Mouse (Mus musculus) erythroid progenitor cell, adult 5-6 weeks (primary cell): ENCODE results near the gene Prkacb. TPM values are rescaled to one million over a fixed set of nuclear protein-coding genes. Genes with fewer than 3 reads are reported as not detected.

Source experiments
- ATAC-seq: replicated peaks from 2 replicates; pipeline ENCODE4 v1.8.0; 2016; ENCODE audit warnings: moderate number of reproducible peaks, mild to moderate bottlenecking, moderate TSS enrichment, inconsistent platforms; ENCODE audit not compliant: poor library complexity, low FRiP score, severe bottlenecking
- total RNA-seq, 2 experiments: library from RNA; stranded (forward) in 1 of 2; stranded (reverse) in 1 of 2; fragments of 150-400 nt in 1 of 2; fragments of 186-747, 209-891 nt in 1 of 2; gene quantifications; 2 replicates each; pipeline versions ENCODE4 v1.2.3 to v1.2.4; 2015 to 2017; ENCODE audit warnings: low replicate concordance in 2 of 2

Gene Prkacb
- total RNA-seq, 2 experiments from 2014 or later = 12.6 to 18.2 TPM

GRCm38 (mm10) chr3:146781131-146781530 is 31.7 kb downstream of the Prkacb start:
- ATAC-seq = 0 out of 2 replicates have a peak, but pooled peaks have one; percentile 36

GRCm38 (mm10) chr3:146780241-146780640 is 32.5 kb downstream of the Prkacb start:
- no peak for ATAC-seq

- ATAC-seq = 0 out of 2 replicates have a peak, but pooled peaks have one; percentile 32
These were observed 33.9 kb downstream of the Prkacb start for GRCm38 (mm10) chr3:146778913-146779312.

- no peak for ATAC-seq
These were observed 34.3 kb downstream of the Prkacb start for GRCm38 (mm10) chr3:146778451-146778850.

GRCm38 (mm10) chr3:146776711-146777110 is 36.1 kb downstream of the Prkacb start:
- no peak for ATAC-seq

GRCm38 (mm10) chr3:146770853-146771252 is 41.9 kb downstream of the Prkacb start:
- ATAC-seq = no peak

GRCm38 (mm10) chr3:146769940-146770659 is 42.7 kb downstream of the Prkacb start:
- ATAC-seq = no peak

- ATAC-seq = no peak
These were observed 43.2 kb downstream of the Prkacb start for GRCm38 (mm10) chr3:146769569-146769939.

- ATAC-seq = no peak
These were observed 43.9 kb downstream of the Prkacb start for GRCm38 (mm10) chr3:146768921-146769320.

- no peak for ATAC-seq
These were observed 44.4 kb downstream of the Prkacb start for GRCm38 (mm10) chr3:146768360-146768759.

- no peak for ATAC-seq
These were observed 46.0 kb downstream of the Prkacb start for GRCm38 (mm10) chr3:146766701-146767181.

- ATAC-seq = no peak
These were observed 46.7 kb downstream of the Prkacb start for GRCm38 (mm10) chr3:146766071-146766605.

GRCm38 (mm10) chr3:146764871-146765529 is 47.8 kb downstream of the Prkacb start:
- peak; percentile 66 for ATAC-seq

GRCm38 (mm10) chr3:146763054-146763453 is 49.7 kb downstream of the Prkacb start:
- peak; percentile 71; the same call in 1 of the 2 replicates for ATAC-seq

- ATAC-seq = peak; percentile 49; the same call in 1 of the 2 replicates
These were observed 51.5 kb downstream of the Prkacb start for GRCm38 (mm10) chr3:146761276-146761675.

- ATAC-seq = no peak
These were observed 54.5 kb downstream of the Prkacb start for GRCm38 (mm10) chr3:146757970-146758960.

GRCm38 (mm10) chr3:146754270-146754669 is 58.5 kb downstream of the Prkacb start:
- no peak for ATAC-seq

- ATAC-seq = no peak
These were observed 71.1 kb downstream of the Prkacb start for GRCm38 (mm10) chr3:146741564-146742202.

- ATAC-seq = no peak
These were observed 71.6 kb downstream of the Prkacb start for GRCm38 (mm10) chr3:146741158-146741557.
